Comparison of ENCODE assay signal across 20 mouse cellular contexts in genomic region chr9:96685600-96686084, GRCm38 (mm10). TPM values are rescaled to one million over a fixed set of nuclear protein-coding genes. Genes with fewer than 3 reads are reported as not detected.
DNase-seq lines count a peak whose midpoint lies in the region; TF ChIP-seq lines count a peak whose summit lies in the region.
"Had no signal": no experiment of that assay in that cellular context is flagged by ENCODE, and none has a peak within 500 bp of the region (broad histone marks: within the 10 kb centered on the region; RNA-seq: fewer than 3 reads in every experiment).

No protein-coding gene starts in this region.

- H3K4me1 ChIP-seq in E14TG2a.4 (replicated peaks; ENCODE audit: low read depth, low read length) = peaks cover 47% of the 10 kb centered on the region
- H3K4me1 ChIP-seq: hindbrain, embryonic 13.5 days had no signal

- intact Hi-C loops in heart, postnatal 10 days (cut with DNase I) = no loop called here
- intact Hi-C loops in left cerebral cortex, adult 2 months (cut with DNase I) = no loop called here

- peak overlapping the region; percentile 36 for H3K27ac ChIP-seq in left cerebral cortex, adult 2 months
- H3K27ac ChIP-seq: embryonic facial prominence, embryonic 13.5 days; forebrain, embryonic 13.5 days; heart, embryonic 13.5 days; hindbrain, embryonic 13.5 days; hindbrain, postnatal 0 days had no signal

- peak; percentile 77 for DNase-seq in heart, adult 11 months
- no peak for DNase-seq in heart, postnatal 10 days
- DNase-seq in left cerebral cortex, adult 2 months (ENCODE audit: extremely low spot score in 1 of 2, low spot score in 2 of 2) = no peak
- no peak for DNase-seq in left cerebral cortex, adult 8-10 months (ENCODE audit: low spot score in 2 of 2)
- DNase-seq in ZHBTc4 (ENCODE audit: low read depth, low spot score) = peak; percentile 33
- no peak for DNase-seq in gastrocnemius, adult 18-20 months (ENCODE audit: low spot score)
- no peak for DNase-seq in adrenal gland, postnatal 36 days
- DNase-seq: adrenal gland, adult 2 months; adrenal gland, postnatal 25 days; cerebellum, adult 9-10 months; cerebellum, postnatal 36 days; gastrocnemius, postnatal 14 days; kidney, adult 11 months had no signal

- H3K36me3 ChIP-seq in E14TG2a.4 (ENCODE audit: insufficient read depth, low read length) = peaks cover 58% of the 10 kb centered on the region

- no peak overlapping the region for H3K4me3 ChIP-seq in left cerebral cortex, adult 2 months
- H3K4me3 ChIP-seq in E14TG2a.4 (replicated peaks; ENCODE audit: low read length) = peak overlapping the region; percentile 52
- H3K4me3 ChIP-seq: embryonic facial prominence, embryonic 13.5 days; forebrain, embryonic 13.5 days; heart, embryonic 13.5 days; hindbrain, embryonic 13.5 days had no signal

- H3K9me3 ChIP-seq in E14TG2a.4 (ENCODE audit: low read length) = peaks cover 4% of the 10 kb centered on the region
- H3K9me3 ChIP-seq: embryonic facial prominence, embryonic 13.5 days; forebrain, embryonic 13.5 days; heart, embryonic 13.5 days; hindbrain, embryonic 13.5 days had no signal

- peaks cover 2% of the 10 kb centered on the region for H3K27me3 ChIP-seq in E14TG2a.4 (ENCODE audit: insufficient read depth, low read length)
- H3K27me3 ChIP-seq: CH12.LX; embryonic facial prominence, embryonic 13.5 days; forebrain, embryonic 13.5 days; heart, embryonic 13.5 days; hindbrain, embryonic 13.5 days had no signal

- no peak for TF ChIP-seq CTCF in left cerebral cortex, adult 2 months (IDR thresholded peaks at IDR 0.05)
- no peak for TF ChIP-seq CTCF in E14TG2a.4 (conservative IDR thresholded peaks at IDR 0.05; ENCODE audit: low read length)

RNA-seq across cellular contexts. Expression of gene Rasa2, which starts 54.2 kb away (rescaled TPM):
- total RNA-seq in heart, postnatal 10 days (2021) = 1 to 10 TPM; 7.6 to 8.3 TPM
- total RNA-seq in left cerebral cortex, adult 2 months (2021) = 10 to 100 TPM; 40.5 to 43.9 TPM
- total RNA-seq in left cerebral cortex, adult 8-10 months (2022) = 10 to 100 TPM; 33.1 to 43.3 (median 39.0) TPM
- 1 to 10 TPM; 2.2 to 2.3 TPM for total RNA-seq in gastrocnemius, adult 18-20 months (2021)
- total RNA-seq in adrenal gland, postnatal 36 days (2021) = 10 to 100 TPM; 13.8 to 15.8 TPM

Comparison
In these comparisons a context has a peak if more than half of its experiments do, and no peak if none do; other contexts are left out.
1. DNase-seq: peak in heart, adult 11 months (single experiment) and ZHBTc4 (single experiment); none in heart, postnatal 10 days (0 of 2), left cerebral cortex, adult 2 months (0 of 2), left cerebral cortex, adult 8-10 months (0 of 2), gastrocnemius, adult 18-20 months (single experiment) and adrenal gland, postnatal 36 days (0 of 2).